ENCODE assay signal across 7 mouse cellular contexts in the genomic region with DNA sequence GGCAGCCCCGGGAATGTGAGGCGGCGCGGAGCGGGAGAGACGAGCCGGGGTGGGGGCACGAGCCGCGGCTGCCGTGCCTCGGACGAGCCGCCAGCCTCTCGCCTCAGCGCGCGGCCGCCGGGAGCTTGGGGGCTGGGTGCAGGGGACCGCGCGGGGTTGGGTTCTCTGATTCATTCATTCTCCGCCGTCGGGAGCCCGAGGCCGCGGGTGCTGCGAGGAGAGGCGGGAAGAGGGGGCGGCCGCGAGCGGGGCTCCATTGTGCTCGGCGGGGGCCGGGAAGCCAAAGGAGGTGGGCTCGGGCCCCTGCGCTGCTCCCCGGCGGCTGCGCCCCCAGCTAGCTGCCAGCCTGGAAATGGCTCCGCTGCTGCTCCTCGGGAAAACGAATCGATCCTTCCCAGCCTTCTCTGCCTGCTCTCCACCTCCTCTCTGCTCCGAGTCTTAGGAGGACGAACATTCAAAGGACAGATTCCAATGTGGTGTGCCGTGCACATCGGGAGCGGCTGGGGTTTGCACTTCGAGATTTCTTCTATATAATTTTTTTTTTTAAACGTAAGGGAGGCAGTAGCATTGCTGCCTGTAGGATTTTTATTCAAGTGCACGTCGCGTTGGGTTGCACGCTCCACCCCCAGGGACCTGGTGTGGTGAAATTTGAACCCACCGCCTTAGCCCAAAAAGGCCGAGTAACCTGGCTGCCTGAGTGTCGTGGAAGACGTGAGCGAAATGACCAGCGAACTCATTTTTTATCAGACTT. TPM values are rescaled to one million over a fixed set of nuclear protein-coding genes. Genes with fewer than 3 reads are reported as not detected.
DNase-seq lines count a peak whose midpoint lies in the region; ATAC-seq and TF ChIP-seq lines count a peak whose summit lies in the region.

No protein-coding gene starts in this region.

- ATAC-seq in liver, embryonic 15.5 days (ENCODE audit: insufficient read depth): peak; percentile 30; the same call in 1 of the 2 replicates

- peak overlapping the region; percentile 80 for H3ac ChIP-seq in C2C12 (ENCODE audit: control insufficient read depth, insufficient read length, low read depth)

- H3K27me3 ChIP-seq in C2C12 (ENCODE audit: control insufficient read depth, insufficient read depth, insufficient read length): no peaks in the 10 kb centered on the region
- 0 out of 2 replicates have a peak, but pooled peaks cover 3% of the 10 kb centered on the region for H3K27me3 ChIP-seq in E14TG2a.4 (ENCODE audit: insufficient read depth, low read length)
- no peaks in the 10 kb centered on the region for H3K27me3 ChIP-seq in liver, embryonic 15.5 days

- H3K79me2 ChIP-seq in C2C12 (ENCODE audit: control insufficient read depth, insufficient read depth): peaks cover 23% of the 10 kb centered on the region

- peak; percentile 79 for DNase-seq in embryo, embryonic 10 days (ENCODE audit: low spot score)
- peak; percentile 50 to 68 for DNase-seq in gastrocnemius, postnatal 4 days (ENCODE audit: low spot score in 2 of 2)
- peak; percentile 47 for DNase-seq in kidney, adult 9 months
- DNase-seq in retina, postnatal 1 day: peak; percentile 78

- H3K4me1 ChIP-seq in E14TG2a.4 (replicated peaks; ENCODE audit: low read depth, low read length): peaks cover 22% of the 10 kb centered on the region
- peaks cover 49% of the 10 kb centered on the region for H3K4me1 ChIP-seq in liver, embryonic 15.5 days (replicated peaks)

- peak overlapping the region; percentile 94 for H3K27ac ChIP-seq in liver, embryonic 15.5 days (replicated peaks)

- no peak for TF ChIP-seq CTCF in C2C12 (IDR thresholded peaks at IDR 0.05; ENCODE audit: control insufficient read depth, insufficient read depth, insufficient read length)
- TF ChIP-seq CTCF in E14TG2a.4 (conservative IDR thresholded peaks at IDR 0.05; ENCODE audit: low read length): no peak

- peaks cover 5% of the 10 kb centered on the region for H3K79me3 ChIP-seq in C2C12 (ENCODE audit: low read depth)

- no peaks in the 10 kb centered on the region for H3K9me3 ChIP-seq in E14TG2a.4 (ENCODE audit: low read length)
- H3K9me3 ChIP-seq in liver, embryonic 15.5 days (replicated peaks): no peaks in the 10 kb centered on the region

- peak overlapping the region; percentile 63 for H3K4me3 ChIP-seq in C2C12 (ENCODE audit: insufficient read depth, poor library complexity, severe bottlenecking)
- H3K4me3 ChIP-seq in E14TG2a.4 (replicated peaks; ENCODE audit: low read length): peak overlapping the region; percentile 95
- H3K4me3 ChIP-seq in liver, embryonic 15.5 days (replicated peaks): peak overlapping the region; percentile 96

- peak overlapping the region; percentile 99 for H3K4me2 ChIP-seq in liver, embryonic 15.5 days

- H3K36me3 ChIP-seq in C2C12 (ENCODE audit: control insufficient read depth, insufficient read depth) (no peaks in the 10 kb centered on the region), E14TG2a.4 (ENCODE audit: insufficient read depth, low read length) (no peaks in the 10 kb centered on the region)
- H3K36me3 ChIP-seq in liver, embryonic 15.5 days (replicated peaks): no peaks in the 10 kb centered on the region

- under 1% methylated on average over 64 of the region's 64 CpGs for WGBS in liver, embryonic 15.5 days (ENCODE audit: insufficient replicate concordance)

- H3K9ac ChIP-seq in liver, embryonic 15.5 days: peak overlapping the region; percentile 94

TF ChIP-seq in C2C12, 6 proteins besides CTCF, POLR2A, EP300 and RAD21:
- TF ChIP-seq MYOG (IDR thresholded peaks at IDR 0.05; ENCODE audit: control insufficient read depth, extremely low read depth, insufficient read length) (no peak), CEBPB (IDR thresholded peaks at IDR 0.05; ENCODE audit: low read depth) (no peak), FOSL1 (IDR thresholded peaks at IDR 0.05; ENCODE audit: insufficient read depth, low read length, poor library complexity, severe bottlenecking) (no peak), MAX (IDR thresholded peaks at IDR 0.05) (no peak), USF1 (IDR thresholded peaks at IDR 0.05; ENCODE audit: low read depth) (no peak), MYOD1 (IDR thresholded peaks at IDR 0.05; ENCODE audit: control insufficient read depth, insufficient read length, low read depth) (no peak)

RNA-seq across cellular contexts. Expression of gene Homer1, which starts 5.0 kb away (rescaled TPM):
- 4.8 TPM for polyA plus RNA-seq in C2C12 (2012; fragmentation: generic; extraction: Trizol)
- total RNA-seq in gastrocnemius, postnatal 4 days (2021): 10 to 100 TPM; 33.2 to 35.6 TPM
- 2.3 and 2.4 TPM in 2 replicates for polyA plus RNA-seq in liver, embryonic 15.5 days (2015; fragmentation: Nextera tagmentation; extraction: Ambion mirVana)

Comparison
In these comparisons a context has a peak if more than half of its experiments do, and no peak if none do; other contexts are left out.
1. Peak in every context shown above with its lines: DNase-seq, ATAC-seq, H3K4me3 ChIP-seq and H3K27ac ChIP-seq.